ENCODE assay signal across 9 mouse cellular contexts in the genomic region with DNA sequence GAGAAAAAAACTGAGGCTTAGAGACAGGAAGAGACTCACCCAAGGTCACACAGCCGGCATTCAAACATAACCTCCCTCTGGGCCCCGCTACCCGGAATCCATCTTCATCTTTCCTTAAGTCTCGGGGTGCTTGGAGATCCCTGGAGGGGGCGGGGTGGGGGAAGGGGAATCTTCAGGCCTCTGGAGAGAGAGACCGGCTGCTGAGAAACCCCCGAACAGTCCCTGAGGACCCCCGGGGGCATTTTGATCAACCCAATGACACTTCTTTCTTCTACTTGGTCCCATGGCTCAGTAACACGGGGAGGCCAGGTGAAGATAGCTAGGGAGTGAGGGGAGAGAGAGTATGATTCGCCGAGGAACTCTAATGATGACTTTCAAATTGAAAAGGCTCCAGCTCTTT. TPM values are rescaled to one million over a fixed set of nuclear protein-coding genes. Genes with fewer than 3 reads are reported as not detected.
DNase-seq lines count a peak whose midpoint lies in the region; ATAC-seq and TF ChIP-seq lines count a peak whose summit lies in the region.
"Had no signal": no experiment of that assay in that cellular context is flagged by ENCODE, and none has a peak within 500 bp of the region (broad histone marks: within the 10 kb centered on the region; RNA-seq: fewer than 3 reads in every experiment).

No protein-coding gene starts in this region.

- H3K9me3 ChIP-seq in heart, embryonic 16.5 days (replicated peaks; ENCODE audit: control insufficient read depth, low read length) = no peaks in the 10 kb centered on the region
- no peaks in the 10 kb centered on the region for H3K9me3 ChIP-seq in hindbrain, embryonic 14.5 days (ENCODE audit: control insufficient read depth, low read length)
- H3K9me3 ChIP-seq in midbrain, embryonic 14.5 days (ENCODE audit: control insufficient read depth, low read length) = no peaks in the 10 kb centered on the region

- H3K27ac ChIP-seq in heart, embryonic 16.5 days (ENCODE audit: low read length) = peak overlapping the region; percentile 89
- no peak overlapping the region for H3K27ac ChIP-seq in cortical plate, adult 2 months (ENCODE audit: insufficient read depth, low read length)
- H3K27ac ChIP-seq in hindbrain, embryonic 14.5 days = no peak overlapping the region
- H3K27ac ChIP-seq in midbrain, embryonic 14.5 days (replicated peaks; ENCODE audit: low read depth, low read length) = 0 out of 2 replicates have a peak overlapping the region, but pooled peaks have one; percentile 8

- H3K9ac ChIP-seq in heart, embryonic 16.5 days (ENCODE audit: low read length) = peak overlapping the region; percentile 94
- peak overlapping the region; percentile 75 for H3K9ac ChIP-seq in hindbrain, embryonic 14.5 days
- peak overlapping the region; percentile 84 for H3K9ac ChIP-seq in midbrain, embryonic 14.5 days (replicated peaks; ENCODE audit: low read length)

- H3K4me3 ChIP-seq in heart, embryonic 16.5 days (ENCODE audit: low read length) = peak overlapping the region; percentile 89
- H3K4me3 ChIP-seq in cortical plate, adult 2 months (ENCODE audit: insufficient read depth, low read length) = peak overlapping the region; percentile 99
- peak overlapping the region; percentile 62 for H3K4me3 ChIP-seq in hindbrain, embryonic 14.5 days (replicated peaks; ENCODE audit: low read length)
- peak overlapping the region; percentile 69 for H3K4me3 ChIP-seq in midbrain, embryonic 14.5 days (replicated peaks; ENCODE audit: low read depth, low read length)

- TF ChIP-seq CTCF in cortical plate, adult 2 months (IDR thresholded peaks at IDR 0.05; ENCODE audit: extremely low read depth, insufficient read depth, low read length) = no peak

- ATAC-seq in heart, embryonic 16.5 days (replicated peaks; ENCODE audit: extremely low read depth, insufficient read depth, low FRiP score) = no peak
- no peak for ATAC-seq in hindbrain, embryonic 14.5 days (ENCODE audit: low FRiP score)
- no peak for ATAC-seq in midbrain, embryonic 14.5 days (ENCODE audit: low FRiP score, low TSS enrichment)

- DNase-seq in heart, adult 9 months (ENCODE audit: low spot score in 2 of 2) = no peak
- DNase-seq in hindbrain, embryonic 14.5 days (ENCODE audit: low spot score) = no peak
- peak; percentile 47 for DNase-seq in midbrain, embryonic 14.5 days
- no peak for DNase-seq in T-cell, adult 2 months (ENCODE audit: low spot score)
- DNase-seq in gastrocnemius, postnatal 4 days (ENCODE audit: low spot score in 2 of 2) = no peak
- no peak for DNase-seq in left cerebral cortex, adult 18-20 months (ENCODE audit: low spot score in 2 of 2)

- no peaks in the 10 kb centered on the region for H3K27me3 ChIP-seq in heart, embryonic 16.5 days (ENCODE audit: control insufficient read depth, insufficient read depth, low read length)
- H3K27me3 ChIP-seq in hindbrain, embryonic 14.5 days (ENCODE audit: control insufficient read depth, insufficient read depth, low read length) = no peaks in the 10 kb centered on the region
- H3K27me3 ChIP-seq in midbrain, embryonic 14.5 days (ENCODE audit: control insufficient read depth, insufficient read depth, low read length) = no peaks in the 10 kb centered on the region

- H3K36me3 ChIP-seq in heart, embryonic 16.5 days (ENCODE audit: control insufficient read depth, insufficient read depth) = no peaks in the 10 kb centered on the region
- H3K36me3 ChIP-seq in hindbrain, embryonic 14.5 days (replicated peaks; ENCODE audit: control insufficient read depth, insufficient read depth) = peaks cover 13% of the 10 kb centered on the region
- peaks cover 4% of the 10 kb centered on the region for H3K36me3 ChIP-seq in midbrain, embryonic 14.5 days (ENCODE audit: control insufficient read depth, insufficient read depth, low read length)

- WGBS in heart, embryonic 16.5 days = 6% methylated on average over 11 of the region's 11 CpGs
- WGBS in hindbrain, embryonic 14.5 days = 10% methylated on average over 11 of the region's 11 CpGs
- WGBS in midbrain, embryonic 14.5 days = 9% methylated on average over 11 of the region's 11 CpGs

- peak overlapping the region; percentile 91 for H3K4me2 ChIP-seq in heart, embryonic 16.5 days (ENCODE audit: low read depth, low read length)
- H3K4me2 ChIP-seq in hindbrain, embryonic 14.5 days (replicated peaks) = peak overlapping the region; percentile 71
- peak overlapping the region; percentile 88 for H3K4me2 ChIP-seq in midbrain, embryonic 14.5 days (ENCODE audit: low read length)

- no peak for TF ChIP-seq POLR2A in cortical plate, adult 2 months (IDR thresholded peaks at IDR 0.05; ENCODE audit: extremely low read depth, insufficient read depth, low read length)

- peaks cover 24% of the 10 kb centered on the region for H3K4me1 ChIP-seq in heart, embryonic 16.5 days (ENCODE audit: control insufficient read depth, insufficient read depth, low read length)
- no peaks in the 10 kb centered on the region; the same call in 1 of the 2 replicates for H3K4me1 ChIP-seq in cortical plate, adult 2 months (ENCODE audit: control insufficient read depth, insufficient read depth, low read length)
- peaks cover 24% of the 10 kb centered on the region for H3K4me1 ChIP-seq in hindbrain, embryonic 14.5 days (replicated peaks; ENCODE audit: control insufficient read depth, insufficient read depth, low read length)
- H3K4me1 ChIP-seq in midbrain, embryonic 14.5 days (ENCODE audit: control insufficient read depth, insufficient read depth, low read length) = peaks cover 21% of the 10 kb centered on the region

RNA-seq across cellular contexts. Expression of a gene that starts 0.9 kb away (rescaled TPM):
- polyA plus RNA-seq in heart, embryonic 16.5 days (2015; fragmentation: Nextera tagmentation; extraction: Ambion mirVana) = 2.8 and 3.1 TPM in 2 replicates
- 169 and 184 TPM in 2 replicates for polyA plus RNA-seq in cortical plate, adult 2 months (2012; rRNA removed)
- polyA plus RNA-seq in hindbrain, embryonic 14.5 days (2014; fragmentation: Nextera tagmentation; extraction: Ambion mirVana) = 5.8 and 6.6 TPM in 2 replicates
- polyA plus RNA-seq in midbrain, embryonic 14.5 days (2014; fragmentation: Nextera tagmentation; extraction: Ambion mirVana) = 4.9 and 6.2 TPM in 2 replicates
- 10 to 100 TPM; 17.8 to 19.0 TPM for total RNA-seq in gastrocnemius, postnatal 4 days (2021)
- 100 to 1,000 TPM; 186 to 201 TPM for total RNA-seq in left cerebral cortex, adult 18-20 months (2021)

RNA-seq across cellular contexts. Expression of a gene that starts 15.6 kb away (rescaled TPM):
- 2.9 and 3.7 TPM in 2 replicates for polyA plus RNA-seq in heart, embryonic 16.5 days (2015; fragmentation: Nextera tagmentation; extraction: Ambion mirVana)
- 8.3 and 10.9 TPM in 2 replicates for polyA plus RNA-seq in cortical plate, adult 2 months (2012; rRNA removed)
- polyA plus RNA-seq in hindbrain, embryonic 14.5 days (2014; fragmentation: Nextera tagmentation; extraction: Ambion mirVana) = 0.78 and 2.5 TPM in 2 replicates
- 11.7 and 17.2 TPM in 2 replicates for polyA plus RNA-seq in midbrain, embryonic 14.5 days (2014; fragmentation: Nextera tagmentation; extraction: Ambion mirVana)
- total RNA-seq in gastrocnemius, postnatal 4 days (2021) = 1 to 10 TPM; 2.6 TPM
- total RNA-seq in left cerebral cortex, adult 18-20 months (2021) = 1 to 10 TPM; 2.9 to 3.4 TPM
- polyA plus RNA-seq: erythroblast, embryonic 14.5 days had no signal

RNA-seq across cellular contexts. Expression of a gene that starts 30.3 kb away (rescaled TPM):
- polyA plus RNA-seq in heart, embryonic 16.5 days (2015; fragmentation: Nextera tagmentation; extraction: Ambion mirVana) = 1.4 and 1.5 TPM in 2 replicates
- polyA plus RNA-seq in cortical plate, adult 2 months (2012; rRNA removed) = 0.08 and 0.17 TPM in 2 replicates
- polyA plus RNA-seq in hindbrain, embryonic 14.5 days (2014; fragmentation: Nextera tagmentation; extraction: Ambion mirVana) = 0.26 TPM in 1 of 2 replicates, not detected in the other
- polyA plus RNA-seq in midbrain, embryonic 14.5 days (2014; fragmentation: Nextera tagmentation; extraction: Ambion mirVana) = 0.16 and 0.30 TPM in 2 replicates
- total RNA-seq in gastrocnemius, postnatal 4 days (2021) = 1 to 10 TPM; 2.6 to 3.3 TPM
- under 1 TPM in 1 of 2 experiments, not detected in 1; 0.12 TPM for total RNA-seq in left cerebral cortex, adult 18-20 months (2021)

RNA-seq across cellular contexts. Expression of a gene that starts 33.3 kb away (rescaled TPM):
- 13.0 and 15.4 TPM in 2 replicates for polyA plus RNA-seq in heart, embryonic 16.5 days (2015; fragmentation: Nextera tagmentation; extraction: Ambion mirVana)
- polyA plus RNA-seq in cortical plate, adult 2 months (2012; rRNA removed) = 6.5 and 6.8 TPM in 2 replicates
- polyA plus RNA-seq in hindbrain, embryonic 14.5 days (2014; fragmentation: Nextera tagmentation; extraction: Ambion mirVana) = 5.6 and 5.8 TPM in 2 replicates
- polyA plus RNA-seq in midbrain, embryonic 14.5 days (2014; fragmentation: Nextera tagmentation; extraction: Ambion mirVana) = 4.4 and 5.7 TPM in 2 replicates
- total RNA-seq in gastrocnemius, postnatal 4 days (2021) = 10 to 100 TPM; 16.8 to 17.4 TPM
- 1 to 10 TPM; 5.6 to 7.8 TPM for total RNA-seq in left cerebral cortex, adult 18-20 months (2021)

RNA-seq across cellular contexts. Expression of a gene that starts 47.9 kb away (rescaled TPM):
- 112 and 128 TPM in 2 replicates for polyA plus RNA-seq in heart, embryonic 16.5 days (2015; fragmentation: Nextera tagmentation; extraction: Ambion mirVana)
- polyA plus RNA-seq in cortical plate, adult 2 months (2012; rRNA removed) = 1,956 and 2,049 TPM in 2 replicates
- 510 and 527 TPM in 2 replicates for polyA plus RNA-seq in hindbrain, embryonic 14.5 days (2014; fragmentation: Nextera tagmentation; extraction: Ambion mirVana)
- 494 and 652 TPM in 2 replicates for polyA plus RNA-seq in midbrain, embryonic 14.5 days (2014; fragmentation: Nextera tagmentation; extraction: Ambion mirVana)
- total RNA-seq in gastrocnemius, postnatal 4 days (2021) = 100 to 1,000 TPM; 189 to 234 TPM
- 1,000 to 10,000 TPM; 1,746 to 1,798 TPM for total RNA-seq in left cerebral cortex, adult 18-20 months (2021)

Comparison
In these comparisons a context has a peak if more than half of its experiments do, and no peak if none do; other contexts are left out.
1. H3K27ac ChIP-seq: peak in heart, embryonic 16.5 days (single experiment) and midbrain, embryonic 14.5 days (single experiment); none in cortical plate, adult 2 months (single experiment) and hindbrain, embryonic 14.5 days (single experiment).
2. RNA of a gene that starts 0.9 kb away (polyA plus RNA-seq): 169 to 184 TPM in cortical plate, adult 2 months; 5.8 to 6.6 TPM in hindbrain, embryonic 14.5 days, 4.9 to 6.2 TPM in midbrain, embryonic 14.5 days and 2.8 to 3.1 TPM in heart, embryonic 16.5 days; every median in the first group is over 10 times any median in the second.
3. Peak in every context shown above with its lines, with median percentiles within 50 percentile points of each other: H3K4me2 ChIP-seq, H3K4me3 ChIP-seq and H3K9ac ChIP-seq.